Mouse (Mus musculus) urinary bladder, postnatal 10 days (tissue): ENCODE measurements around the gene Imp4.

ENCODE experiments used
- DNase-seq: peaks from one replicate; pipeline ENCODE4 v3.0.0; 2022; ENCODE audit warnings: low spot score

Gene Imp4

GRCm38 (mm10) chr1:34462766-34463165 is 23.1 kb downstream of the Imp4 start:
- no peak for DNase-seq

GRCm38 (mm10) chr1:34464310-34464817 is 24.7 kb downstream of the Imp4 start:
- no peak for DNase-seq

GRCm38 (mm10) chr1:34465445-34465844 is 25.8 kb downstream of the Imp4 start:
- no peak for DNase-seq

- DNase-seq = no peak
Measured at GRCm38 (mm10) chr1:34468051-34468450, 28.4 kb downstream of the Imp4 start.

- DNase-seq = no peak
Measured at GRCm38 (mm10) chr1:34468500-34468899, 28.8 kb downstream of the Imp4 start.

- DNase-seq = no peak
Measured at GRCm38 (mm10) chr1:34469801-34470200, 30.1 kb downstream of the Imp4 start.

- no peak for DNase-seq
Measured at GRCm38 (mm10) chr1:34472427-34473300, 33.0 kb downstream of the Imp4 start.

- DNase-seq = no peak
Measured at GRCm38 (mm10) chr1:34478891-34479655, 39.4 kb downstream of the Imp4 start.

GRCm38 (mm10) chr1:34480801-34481200 is 41.1 kb downstream of the Imp4 start:
- no peak for DNase-seq

GRCm38 (mm10) chr1:34481920-34482669 is 42.4 kb downstream of the Imp4 start:
- DNase-seq = no peak

GRCm38 (mm10) chr1:34484470-34484869 is 44.8 kb downstream of the Imp4 start:
- no peak for DNase-seq

- no peak for DNase-seq
Measured at GRCm38 (mm10) chr1:34485461-34486188, 46.0 kb downstream of the Imp4 start.

GRCm38 (mm10) chr1:34487383-34487782 is 47.7 kb downstream of the Imp4 start:
- no peak for DNase-seq

- no peak for DNase-seq
Measured at GRCm38 (mm10) chr1:34489852-34490541, 50.3 kb downstream of the Imp4 start.

GRCm38 (mm10) chr1:34491480-34491879 is 51.8 kb downstream of the Imp4 start:
- DNase-seq = no peak
